Mouse (Mus musculus) lung, embryonic 14.5 days (tissue): ENCODE data around the gene Fam219a. TPM values are rescaled to one million over a fixed set of nuclear protein-coding genes. Genes with fewer than 3 reads are reported as not detected.
A peak's percentile ranks its signal among the peaks of the same experiment; 100 is the strongest.

Source experiments
- ATAC-seq: fragments of 200-750 bp; cut with Nextera tagmentation; 2 replicates; pipeline ENCODE4 v1.8.0; 2017; ENCODE audit warnings: mild to moderate bottlenecking, moderate TSS enrichment, moderate library complexity; ENCODE audit not compliant: insufficient read depth
- DNase-seq: peaks from one replicate; pipeline ENCODE4 v3.0.0-alpha.2; 2015
- H3K27ac ChIP-seq: fragments of 300-500 bp; sonication (generic); 2 replicates; pipeline ENCODE4 v1.5.1; 2014; ENCODE audit warnings: low read depth, mild to moderate bottlenecking, moderate library complexity
- H3K27me3 ChIP-seq: fragments of 300-500 bp; sonication (generic); 2 replicates; pipeline ENCODE4 v1.6.1; 2014; ENCODE audit warnings: low read length, control low read depth; ENCODE audit not compliant: insufficient read depth
- H3K36me3 ChIP-seq: fragments of 300-500 bp; sonication (generic); 2 replicates; pipeline ENCODE4 v1.6.1; 2014; ENCODE audit warnings: control low read depth; ENCODE audit not compliant: insufficient read depth
- H3K4me1 ChIP-seq: fragments of 300-500 bp; sonication (generic); 2 replicates; pipeline ENCODE4 v1.6.1; 2014; ENCODE audit warnings: antibody characterized with exemption, control low read depth; ENCODE audit not compliant: insufficient read depth
- H3K4me2 ChIP-seq: fragments of 300-500 bp; sonication (generic); 2 replicates; pipeline ENCODE4 v1.6.1; 2014; ENCODE audit warnings: mild to moderate bottlenecking
- H3K4me3 ChIP-seq: fragments of 300-500 bp; sonication (generic); 2 replicates; pipeline ENCODE4 v1.5.1; 2014; ENCODE audit warnings: low read depth, low read length
- H3K9ac ChIP-seq: fragments of 300-500 bp; sonication (generic); 2 replicates; pipeline ENCODE4 v1.6.1; 2014
- H3K9me3 ChIP-seq: fragments of 300-500 bp; sonication (generic); 2 replicates; pipeline ENCODE4 v1.6.1; 2016; ENCODE audit warnings: low read depth, low read length, control low read depth
- CTCF ChIP-seq: IDR thresholded peaks from 2 replicates; pipeline ENCODE4 v1.5.1; 2016; ENCODE audit warnings: antibody characterized with exemption, low read depth
- WGBS: fragments of 180-500 bp; shearing (Covaris S2); extraction: QIAGEN DNeasy Blood & Tissue Kit; methylation state at CpG from one replicate; pipeline ENCODE4 v1.1.7; 2014; 5-methylcytosine and 5-hydroxymethylcytosine counted together
- polyA plus RNA-seq: library from polyadenylated mRNA; unstranded; fragments of >200 nt; fragmentation: Nextera tagmentation; extraction: Ambion mirVana; gene quantifications from 2 replicates; pipeline ENCODE4 v1.2.1, GENCODE M21; 2014

The Fam219a gene
- 2.0 and 3.3 TPM in 2 replicates for polyA plus RNA-seq

DNA sequence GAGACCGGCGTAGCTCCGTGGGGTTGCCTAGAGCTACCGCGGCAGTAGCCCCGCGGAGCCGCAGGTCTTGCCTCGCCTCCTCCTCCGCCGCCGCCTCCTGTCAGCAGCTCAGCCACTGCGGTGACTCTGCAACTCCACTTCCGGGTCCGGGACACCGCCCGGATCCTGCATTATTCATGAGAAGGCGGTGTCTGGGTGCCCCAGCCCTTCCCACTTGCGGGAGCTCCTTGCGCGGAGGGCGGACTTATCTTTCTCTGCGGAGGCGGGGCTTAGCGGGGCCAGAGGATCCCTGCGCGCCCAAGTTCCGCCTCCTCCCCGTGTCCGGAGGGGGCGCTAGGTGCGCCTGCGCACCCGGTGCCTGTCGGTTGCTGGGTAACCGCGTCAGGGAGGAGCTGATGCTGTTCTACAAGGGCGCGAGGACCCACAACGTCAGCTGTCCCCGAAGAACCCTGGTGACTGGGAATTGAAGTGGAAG lies at the start of gene Fam219a, which contains the start of gene Dnaic1:
Gene Fam219a (minus strand): TSS at position 128 of the 475 bp plus-strand sequence.
Gene Dnaic1 (plus strand): TSS at position 365 of the 475 bp plus-strand sequence.
- H3K27ac ChIP-seq: no peak within 1 kb of the TSS
- peak; percentile 99 for ATAC-seq

DNA sequence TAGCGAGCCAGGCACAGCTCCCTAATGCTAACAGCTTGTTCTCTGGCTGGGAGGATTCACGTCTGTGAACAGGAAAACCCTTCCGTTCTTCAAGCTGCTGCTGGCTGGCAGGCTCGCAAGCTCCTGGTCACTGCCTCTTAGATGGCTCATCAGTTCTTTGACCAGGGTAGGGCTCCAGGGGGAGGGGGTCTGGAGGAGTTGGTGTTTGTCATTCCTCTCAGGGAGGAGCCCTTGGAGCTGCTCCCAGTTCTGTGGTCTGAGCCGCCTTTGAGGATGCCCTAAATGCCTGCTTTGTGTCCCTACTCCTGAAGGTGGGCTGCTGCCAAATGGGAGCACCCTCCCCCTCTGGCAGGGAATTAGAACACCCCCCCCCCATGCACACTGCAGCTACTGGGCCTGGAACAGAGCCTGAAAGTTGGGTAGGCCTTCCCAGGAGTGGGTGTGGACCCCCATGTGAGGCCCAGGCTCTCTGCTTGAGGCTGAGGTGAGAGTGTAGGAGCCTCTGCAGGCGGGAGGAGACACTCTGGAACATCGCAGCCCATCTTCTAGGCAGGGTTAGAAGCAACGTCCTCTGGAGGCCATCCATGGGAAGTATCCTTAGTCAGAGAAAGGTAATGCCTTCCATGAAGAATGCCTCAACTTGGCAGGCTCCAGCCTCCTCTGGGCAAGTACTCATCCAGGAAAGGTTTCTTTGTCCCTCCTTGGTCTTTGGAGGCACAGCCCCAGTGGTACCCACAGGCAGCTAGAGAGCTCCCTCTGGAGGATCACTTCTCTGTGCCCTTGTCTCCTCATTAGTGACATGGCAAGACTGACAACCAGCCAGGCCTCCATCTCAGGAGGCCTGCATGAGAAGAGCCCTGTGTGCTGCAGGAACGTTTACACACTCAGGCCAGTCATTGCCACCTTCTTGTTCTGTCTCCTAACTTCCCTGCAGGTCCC lies 46.6 kb upstream of the Fam219a start:
- Histone ChIP-seq H3K9ac (no peak overlapping the region), H3K4me2 (no peak overlapping the region), H3K36me3 (no peaks in the 10 kb centered on the region), H3K27ac (no peak overlapping the region), H3K4me1 (no peaks in the 10 kb centered on the region), H3K9me3 (no peaks in the 10 kb centered on the region), H3K27me3 (no peaks in the 10 kb centered on the region), H3K4me3 (no peak overlapping the region)
- no peak for TF ChIP-seq CTCF
- no peak for DNase-seq
- peak; percentile 24; the same call in 1 of the 2 replicates for ATAC-seq
- 53% methylated on average over 9 of the region's 9 CpGs for WGBS

More for the DNA sequence above, at the start of gene Fam219a, which contains the start of gene Dnaic1:
- peak; percentile 99 for DNase-seq
- Histone ChIP-seq H3K36me3 (no peaks in the 10 kb centered on the region), H3K27me3 (no peaks in the 10 kb centered on the region), H3K4me2 (peak within 1 kb of the TSS; percentile 94), H3K9ac (peak within 1 kb of the TSS; percentile 66), H3K4me3 (peak within 1 kb of the TSS; percentile 70), H3K9me3 (no peaks in the 10 kb centered on the region), H3K4me1 (peaks cover 6% of the 10 kb centered on the region; the same call in 1 of the 2 replicates)
- TF ChIP-seq CTCF: peak; percentile 74
- WGBS: under 1% methylated on average over 41 of the region's 41 CpGs

DNA sequence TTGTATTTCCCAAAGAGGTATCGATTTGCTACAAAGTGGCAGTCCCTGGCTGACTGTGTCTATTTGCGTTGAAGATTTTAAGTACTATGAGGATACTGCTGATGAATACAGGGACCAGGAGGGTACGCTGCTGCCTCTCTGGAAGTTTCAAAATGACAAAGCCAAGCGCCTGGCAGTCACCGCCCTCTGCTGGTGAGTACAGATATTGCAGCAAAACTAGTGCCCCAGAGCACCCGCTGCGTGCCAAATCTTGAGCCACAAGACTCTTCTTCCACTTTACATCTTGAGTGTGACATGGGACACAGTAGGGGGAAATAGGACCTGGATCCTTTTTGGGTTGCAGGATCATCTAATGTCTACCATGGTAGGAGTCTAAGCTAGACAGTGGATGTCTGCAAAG lies 44.8 kb upstream of the Fam219a start:
- peak; percentile 49; the same call in 1 of the 2 replicates for ATAC-seq
- peak; percentile 95 for TF ChIP-seq CTCF
- H3K27me3 ChIP-seq: no peaks in the 10 kb centered on the region

DNA sequence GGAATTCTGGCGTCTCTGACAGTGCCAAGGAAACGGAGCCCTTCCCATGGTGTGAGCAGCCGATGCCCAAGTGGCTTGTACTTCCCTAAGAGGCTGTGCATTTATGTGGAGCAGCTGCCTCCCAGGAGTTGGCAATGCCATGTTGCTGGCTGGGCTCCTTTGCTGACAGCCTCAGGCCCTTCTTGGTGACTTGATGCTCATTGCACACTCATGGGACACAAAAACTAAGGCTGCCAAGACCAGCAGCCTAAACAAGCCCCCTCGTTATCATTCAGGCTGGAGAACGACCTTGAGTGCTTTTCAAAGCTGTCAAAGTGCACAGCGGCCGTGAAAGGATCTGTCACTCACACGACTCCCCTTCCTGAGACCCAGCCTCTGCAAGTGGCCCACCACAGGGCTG lies 42.8 kb upstream of the Fam219a start:
- H3K4me2 ChIP-seq: no peak overlapping the region
- no peak overlapping the region for H3K9ac ChIP-seq
- no peak overlapping the region for H3K4me3 ChIP-seq
- H3K27ac ChIP-seq: no peak overlapping the region
- no peaks in the 10 kb centered on the region for H3K27me3 ChIP-seq
- no peaks in the 10 kb centered on the region for H3K4me1 ChIP-seq
- H3K36me3 ChIP-seq: no peaks in the 10 kb centered on the region
- DNase-seq (no peak), ATAC-seq (no peak)
- no peak for TF ChIP-seq CTCF
- no peaks in the 10 kb centered on the region for H3K9me3 ChIP-seq
- 45% methylated on average over 8 of the region's 8 CpGs for WGBS

More for the DNA sequence above, 44.8 kb upstream of the Fam219a start:
- Histone ChIP-seq H3K4me3 (no peak overlapping the region), H3K27ac (no peak overlapping the region), H3K9me3 (no peaks in the 10 kb centered on the region), H3K4me1 (no peaks in the 10 kb centered on the region), H3K9ac (no peak overlapping the region), H3K4me2 (no peak overlapping the region), H3K36me3 (no peaks in the 10 kb centered on the region)
- DNase-seq: peak; percentile 93
- WGBS: 7% methylated on average over 7 of the region's 7 CpGs

DNA sequence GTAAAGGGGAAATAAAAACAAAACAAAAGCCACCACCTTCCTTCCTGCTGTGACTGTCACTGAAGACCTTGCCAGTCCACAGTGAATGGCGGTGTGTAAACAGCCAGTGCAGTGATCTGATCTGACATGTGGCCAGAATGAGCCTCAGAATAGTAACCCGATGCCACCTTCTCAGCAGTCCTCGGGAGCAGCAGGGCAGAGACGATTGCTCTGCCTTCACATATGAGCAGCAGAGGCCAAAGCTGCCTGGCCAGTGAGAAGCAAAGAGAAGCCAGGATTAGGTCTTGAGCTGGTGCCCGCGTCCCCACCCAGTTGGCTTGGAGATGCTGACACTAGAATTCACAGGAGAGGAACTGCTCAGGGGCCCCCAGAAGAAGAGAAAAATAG lies 41.2 kb upstream of the Fam219a start:
- Histone ChIP-seq H3K4me2 (no peak overlapping the region), H3K4me3 (no peak overlapping the region), H3K36me3 (no peaks in the 10 kb centered on the region), H3K27ac (no peak overlapping the region), H3K27me3 (no peaks in the 10 kb centered on the region), H3K9me3 (no peaks in the 10 kb centered on the region), H3K4me1 (no peaks in the 10 kb centered on the region), H3K9ac (no peak overlapping the region)
- WGBS: 44% methylated on average over 6 of the region's 6 CpGs
- ATAC-seq (no peak), DNase-seq (no peak)
- no peak for TF ChIP-seq CTCF

DNA sequence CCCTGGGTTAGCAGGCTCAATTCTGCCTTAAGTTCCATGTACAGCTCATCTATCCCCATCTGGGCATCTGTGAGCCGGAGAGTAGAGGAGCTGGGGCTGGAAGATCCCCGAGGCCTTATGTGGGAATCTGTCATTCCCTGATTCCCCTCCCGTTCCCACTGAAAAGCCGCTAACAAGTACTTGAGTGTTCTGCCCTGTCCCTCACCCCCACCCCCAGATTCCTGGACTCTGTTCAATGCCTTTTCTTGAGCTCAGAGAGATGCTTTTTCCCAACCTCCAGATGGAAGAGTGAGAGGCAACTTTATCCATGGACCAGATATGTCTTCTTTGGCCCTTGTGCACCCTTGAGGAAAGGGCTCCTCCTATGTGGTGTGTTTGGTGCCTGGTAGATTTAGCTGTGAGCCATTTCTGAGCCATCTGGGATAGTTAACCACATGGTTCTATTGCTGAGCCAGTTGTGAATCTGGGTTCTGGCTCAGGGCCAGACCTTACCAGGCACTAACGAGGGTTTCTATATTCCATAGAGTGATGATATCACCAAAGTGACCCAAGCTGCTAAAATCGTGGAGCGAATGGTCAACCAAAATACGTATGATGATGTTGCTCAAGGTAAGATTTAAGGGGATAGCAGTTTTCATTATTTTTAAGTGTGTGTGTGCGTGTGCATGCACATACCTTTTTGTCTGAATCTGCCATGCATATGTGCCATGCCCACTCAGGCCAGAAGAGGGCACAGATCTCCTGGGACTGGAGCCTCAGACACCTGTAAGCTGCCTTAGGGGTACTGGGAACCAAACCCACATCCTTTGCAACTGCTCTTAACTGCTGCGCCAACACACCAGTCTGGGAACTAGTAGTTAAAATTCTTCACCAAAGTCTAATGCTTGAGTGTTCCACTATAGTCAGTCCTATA lies 40.6 kb upstream of the Fam219a start:
- WGBS: 79% methylated on average over 10 of the region's 10 CpGs
- DNase-seq (no peak), ATAC-seq (no peak)
- H3K9me3 ChIP-seq: no peaks in the 10 kb centered on the region
- H3K9ac ChIP-seq: no peak overlapping the region
- peak; percentile 54 for TF ChIP-seq CTCF
- H3K4me3 ChIP-seq: no peak overlapping the region
- no peaks in the 10 kb centered on the region for H3K4me1 ChIP-seq
- no peak overlapping the region for H3K27ac ChIP-seq
- no peak overlapping the region for H3K4me2 ChIP-seq
- no peaks in the 10 kb centered on the region for H3K27me3 ChIP-seq
- no peaks in the 10 kb centered on the region for H3K36me3 ChIP-seq
